Mouse (Mus musculus) stomach, postnatal 0 days (tissue): ENCODE measurements around the gene Gm7358. TPM values are rescaled to one million over a fixed set of nuclear protein-coding genes. Genes with fewer than 3 reads are reported as not detected.
"Not testable (repeated sequence)": the region's sequence is repeated elsewhere in the genome, so short reads cannot be mapped to it uniquely, and the experiment has no call there.

Experiments
- ATAC-seq: fragments of 200-750 bp; cut with Nextera tagmentation; 2 replicates; pipeline ENCODE4 v1.8.0; 2017; ENCODE audit not compliant: low FRiP score, low TSS enrichment
- DNase-seq: peaks from one replicate; pipeline ENCODE4 v3.0.0-alpha.2; 2016; ENCODE audit warnings: low spot score
- H3K27ac ChIP-seq: fragments of 300-500 bp; sonication (generic); replicated peaks from 2 replicates; pipeline ENCODE4 v1.5.1; 2014; ENCODE audit warnings: mild to moderate bottlenecking, control low read depth
- H3K27me3 ChIP-seq: fragments of 300-500 bp; sonication (generic); 2 replicates; pipeline ENCODE4 v1.6.1; 2014; ENCODE audit warnings: low read length; ENCODE audit not compliant: control insufficient read depth, insufficient read depth
- H3K36me3 ChIP-seq: fragments of 300-500 bp; sonication (generic); 2 replicates; pipeline ENCODE4 v1.6.1; 2014; ENCODE audit warnings: low read length, mixed read lengths; ENCODE audit not compliant: control insufficient read depth, insufficient read depth
- H3K4me1 ChIP-seq: fragments of 300-500 bp; sonication (generic); replicated peaks from 2 replicates; pipeline ENCODE4 v1.6.1; 2014; ENCODE audit warnings: antibody characterized with exemption; ENCODE audit not compliant: control insufficient read depth, insufficient read depth
- H3K4me2 ChIP-seq: fragments of 300-500 bp; sonication (generic); replicated peaks from 2 replicates; pipeline ENCODE4 v1.6.1; 2014; ENCODE audit warnings: low read depth, mild to moderate bottlenecking, control low read depth, moderate library complexity
- H3K4me3 ChIP-seq: fragments of 300-500 bp; sonication (generic); 2 replicates; pipeline ENCODE4 v1.5.1; 2014; ENCODE audit warnings: low read depth, low read length, control low read depth
- H3K9ac ChIP-seq: fragments of 300-500 bp; sonication (generic); 2 replicates; pipeline ENCODE4 v1.6.1; 2014; ENCODE audit warnings: mild to moderate bottlenecking, low read length, control low read depth, mixed read lengths
- H3K9me3 ChIP-seq: fragments of 300-500 bp; sonication (generic); 2 replicates; pipeline ENCODE4 v1.6.1; 2016; ENCODE audit warnings: low read length; ENCODE audit not compliant: control insufficient read depth
- CTCF ChIP-seq: IDR thresholded peaks from 2 replicates; pipeline ENCODE4 v1.5.1; 2016; ENCODE audit warnings: antibody characterized with exemption, low read depth, mild to moderate bottlenecking, moderate library complexity
- WGBS: fragments of 180-500 bp; shearing (Covaris S2); extraction: QIAGEN DNeasy Blood & Tissue Kit; methylation state at CpG from one replicate; pipeline ENCODE4 v1.1.7; 2014; 5-methylcytosine and 5-hydroxymethylcytosine counted together
- polyA plus RNA-seq: library from polyadenylated mRNA; unstranded; fragments of >200 nt; fragmentation: Nextera tagmentation; extraction: Ambion mirVana; gene quantifications from 2 replicates; pipeline ENCODE4 v1.2.1, GENCODE M21; 2015

Gene Gm7358
- polyA plus RNA-seq = not detected in 2 replicates

DNA sequence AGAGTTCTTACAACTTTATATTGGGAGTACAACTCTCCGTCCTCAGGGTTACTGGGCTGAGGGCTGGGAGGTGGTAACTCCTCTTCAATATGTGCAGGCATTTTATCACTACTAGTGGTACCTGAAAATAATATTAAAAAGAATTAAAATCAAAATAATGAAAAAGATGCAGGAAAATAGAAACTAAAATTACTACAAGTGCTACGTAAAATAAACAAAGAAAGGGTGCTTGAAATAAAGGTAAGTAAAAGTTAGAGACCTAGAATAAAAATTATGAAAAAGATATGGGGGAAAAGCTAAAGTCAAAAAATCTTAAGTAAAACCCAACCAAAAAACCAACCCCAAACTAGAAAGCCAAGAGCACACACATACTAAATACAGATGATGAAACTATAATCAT, at the start of gene Gm7358:
Gene Gm7358, minus strand, starts transcription at position 101 of the 400 bp plus-strand sequence.
- H3K36me3 ChIP-seq, DNase-seq, H3K27me3 ChIP-seq, H3K9me3 ChIP-seq, H3K9ac ChIP-seq, H3K4me2 ChIP-seq, H3K27ac ChIP-seq, H3K4me3 ChIP-seq, H3K4me1 ChIP-seq, ATAC-seq: not testable (repeated sequence)
- WGBS = no CpG with 5 or more reads among the region's 2 CpGs

DNA sequence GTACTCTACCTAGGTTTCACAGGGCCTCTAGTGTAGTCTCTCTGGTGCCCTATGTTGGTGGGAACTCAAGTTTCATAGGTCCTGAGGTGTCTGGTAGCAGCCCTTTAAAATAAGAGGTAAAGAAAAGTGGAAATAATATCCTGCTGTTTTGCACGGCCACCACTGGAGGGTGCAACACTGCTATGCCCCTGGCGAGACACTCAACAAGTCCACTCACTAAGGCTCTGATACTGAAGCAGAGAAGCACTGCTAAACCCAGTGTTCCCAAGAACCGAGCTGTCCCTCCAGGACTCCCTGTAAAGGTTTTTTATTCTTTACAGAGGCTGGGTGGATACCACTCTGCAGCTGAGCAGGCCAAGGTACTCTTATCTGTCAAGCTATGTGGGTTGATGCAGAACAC, 43.7 kb upstream of the Gm7358 start:
- H3K4me2 ChIP-seq, H3K4me3 ChIP-seq, H3K9ac ChIP-seq, H3K27me3 ChIP-seq, H3K36me3 ChIP-seq, H3K4me1 ChIP-seq, H3K9me3 ChIP-seq, H3K27ac ChIP-seq, ATAC-seq: not testable (repeated sequence)
- peak; percentile 41 for DNase-seq
- WGBS = 18% methylated on average over 3 of the region's 3 CpGs
- TF ChIP-seq CTCF = peak; percentile 65

DNA sequence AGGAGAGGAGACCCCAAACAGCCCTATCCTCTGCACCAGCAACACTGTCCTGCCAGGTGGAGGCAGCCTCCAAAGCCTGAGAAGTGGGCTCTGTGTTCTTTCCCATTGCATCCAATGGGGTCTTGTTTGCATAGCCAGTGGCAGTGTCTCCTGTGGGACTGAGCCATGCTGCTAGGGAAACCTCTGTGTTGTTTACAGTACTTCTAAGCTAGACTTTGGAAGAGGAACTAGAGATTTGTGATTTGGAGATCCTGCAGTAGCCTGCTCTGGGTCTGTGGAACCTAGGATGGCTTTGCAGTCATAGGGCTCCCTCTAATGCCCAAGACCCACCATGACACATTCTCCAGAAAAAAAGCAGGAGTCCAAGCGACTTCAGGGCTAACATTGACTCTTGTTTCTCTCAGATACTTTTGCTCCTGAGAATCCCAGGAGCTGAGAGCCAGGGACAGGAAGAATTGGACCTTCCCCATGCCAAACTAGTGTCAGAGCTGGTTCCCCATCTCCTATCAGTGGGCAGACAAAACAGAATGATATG, 42.2 kb upstream of the Gm7358 start:
- not testable (repeated sequence) for H3K27me3 ChIP-seq, H3K4me1 ChIP-seq, H3K36me3 ChIP-seq, ATAC-seq, H3K4me3 ChIP-seq, H3K4me2 ChIP-seq, H3K27ac ChIP-seq, H3K9me3 ChIP-seq, DNase-seq, H3K9ac ChIP-seq
- 11% methylated on average over 1 of the region's 1 CpGs for WGBS
- peak; percentile 53 for TF ChIP-seq CTCF

DNA sequence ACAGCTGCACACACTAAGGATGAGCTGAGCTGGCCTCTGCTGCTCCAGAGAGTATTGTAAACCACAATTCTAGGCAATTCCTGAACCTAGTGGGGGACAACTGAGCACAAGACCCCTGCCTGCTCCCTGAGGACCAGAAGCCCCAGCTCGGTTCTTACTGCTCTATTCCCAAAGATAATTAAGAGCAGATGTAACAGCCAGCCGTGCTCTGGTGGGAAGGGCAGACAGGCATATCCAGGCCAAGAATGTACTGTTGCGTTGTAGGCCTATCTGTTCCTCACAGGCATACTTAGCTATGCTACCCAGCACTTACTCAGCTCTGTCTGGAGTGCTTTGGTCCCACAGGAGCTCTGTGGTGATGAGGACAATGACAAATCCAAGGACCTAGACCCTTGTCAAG, 40.6 kb upstream of the Gm7358 start:
- DNase-seq, H3K36me3 ChIP-seq, H3K4me2 ChIP-seq, H3K27me3 ChIP-seq, ATAC-seq, H3K4me1 ChIP-seq, H3K27ac ChIP-seq, H3K9me3 ChIP-seq, H3K9ac ChIP-seq, H3K4me3 ChIP-seq: not testable (repeated sequence)
- WGBS = 57% methylated on average over 3 of the region's 3 CpGs

DNA sequence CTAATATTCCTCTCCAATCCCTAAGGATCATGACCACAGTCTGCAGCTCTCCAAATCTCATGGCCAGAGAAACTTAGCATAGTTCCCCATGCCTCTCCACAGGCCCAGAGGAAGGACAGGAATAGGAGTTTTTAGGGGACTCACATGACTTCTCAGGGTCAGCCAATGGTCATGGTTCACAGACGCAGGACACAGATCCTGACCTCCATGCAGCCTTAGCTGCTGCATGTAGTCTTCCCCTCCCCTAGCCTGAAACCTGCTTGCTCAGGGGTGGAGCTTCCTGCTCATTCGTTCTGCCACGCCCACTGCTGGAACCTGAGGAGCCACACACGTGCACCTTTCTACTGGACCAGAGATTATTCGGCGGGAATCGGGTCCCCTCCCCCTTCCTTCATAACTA, 34.8 kb upstream of the Gm7358 start:
- WGBS = 33% methylated on average over 3 of the region's 7 CpGs
- not testable (repeated sequence) for H3K4me3 ChIP-seq, H3K9me3 ChIP-seq, H3K4me1 ChIP-seq, ATAC-seq, H3K27ac ChIP-seq, H3K27me3 ChIP-seq, H3K36me3 ChIP-seq, H3K4me2 ChIP-seq, DNase-seq, H3K9ac ChIP-seq

- not testable (repeated sequence) for H3K4me3 ChIP-seq, ATAC-seq, DNase-seq, H3K9me3 ChIP-seq, H3K27ac ChIP-seq, H3K9ac ChIP-seq, H3K36me3 ChIP-seq, H3K27me3 ChIP-seq, H3K4me1 ChIP-seq, H3K4me2 ChIP-seq
- 0% methylated on average over 1 of the region's 1 CpGs for WGBS
- TF ChIP-seq CTCF = peak; percentile 62
Observed at GRCm38 (mm10) chr17:14086629-14087028, 27.3 kb upstream of the Gm7358 start.

DNA sequence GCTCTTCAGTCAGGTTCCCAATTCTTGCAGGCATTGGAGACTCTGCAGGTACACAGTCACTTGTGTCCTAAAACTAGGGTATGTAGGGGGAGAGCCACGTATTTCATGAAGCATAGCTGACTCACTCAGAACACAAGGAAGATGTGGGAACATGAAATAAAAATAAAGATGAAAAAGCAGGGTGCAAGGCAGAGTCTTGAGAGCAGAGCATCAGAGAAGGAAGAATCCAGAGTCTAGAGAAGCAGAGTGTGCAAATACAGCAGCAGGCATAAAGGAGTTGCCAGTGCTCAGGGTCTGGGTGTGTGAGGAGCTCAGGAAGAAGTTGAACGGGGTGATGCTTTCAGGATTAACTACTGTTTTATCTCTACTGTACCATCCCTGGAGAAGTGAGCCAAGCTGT, 17.5 kb downstream of the Gm7358 start:
- not testable (repeated sequence) for H3K9me3 ChIP-seq, H3K4me2 ChIP-seq, DNase-seq, H3K4me1 ChIP-seq, H3K36me3 ChIP-seq, ATAC-seq, H3K27ac ChIP-seq, H3K4me3 ChIP-seq, H3K9ac ChIP-seq, H3K27me3 ChIP-seq
- WGBS = 73% methylated on average over 1 of the region's 2 CpGs

GRCm38 (mm10) chr17:14037012-14037411, 22.3 kb downstream of the Gm7358 start:
- H3K4me2 ChIP-seq, H3K4me3 ChIP-seq, H3K4me1 ChIP-seq, H3K9me3 ChIP-seq, DNase-seq, H3K9ac ChIP-seq, ATAC-seq, H3K36me3 ChIP-seq, H3K27ac ChIP-seq, H3K27me3 ChIP-seq: not testable (repeated sequence)
- WGBS = 40% methylated on average over 1 of the region's 2 CpGs

DNA sequence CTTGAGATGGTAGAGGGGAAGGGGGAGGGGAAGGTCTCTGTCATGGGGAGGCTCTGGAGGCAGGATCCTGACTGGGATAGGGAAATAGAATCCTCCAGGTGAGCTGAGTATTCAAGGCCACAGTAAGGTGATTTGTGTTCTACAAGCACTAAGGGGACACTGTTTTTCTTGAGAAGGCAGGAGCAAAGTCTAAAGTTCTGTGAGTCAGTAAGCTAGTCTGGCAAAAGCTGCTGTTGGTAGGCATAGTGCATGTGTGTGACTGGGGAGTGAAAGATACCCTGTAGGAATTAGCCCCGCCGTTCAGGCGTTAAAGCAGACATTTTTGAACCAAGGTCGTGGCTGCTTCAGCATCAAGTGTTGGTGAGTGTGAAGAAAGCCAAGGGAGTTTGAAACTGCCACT, 23.2 kb downstream of the Gm7358 start:
- not testable (repeated sequence) for H3K27me3 ChIP-seq, H3K4me1 ChIP-seq, H3K27ac ChIP-seq, H3K9ac ChIP-seq, H3K4me3 ChIP-seq, H3K4me2 ChIP-seq, H3K9me3 ChIP-seq, DNase-seq, H3K36me3 ChIP-seq, ATAC-seq
- WGBS = no CpG with 5 or more reads among the region's 4 CpGs
